Mouse (Mus musculus) olfactory bulb, adult 2 months (tissue): ENCODE results near the gene Cyp11a1. TPM values are rescaled to one million over a fixed set of nuclear protein-coding genes. Genes with fewer than 3 reads are reported as not detected.

Experiments used
- H3K27ac ChIP-seq: fragments of 200-500 bp; 2 replicates; pipeline ENCODE4 v1.5.1; 2012; ENCODE audit warnings: low read depth, low read length; ENCODE audit not compliant: insufficient read depth
- H3K4me1 ChIP-seq: fragments of 200-500 bp; 2 replicates; pipeline ENCODE4 v1.6.1; 2012; ENCODE audit warnings: low read length; ENCODE audit not compliant: control insufficient read depth, insufficient read depth
- H3K4me3 ChIP-seq: fragments of 200-500 bp; 2 replicates; pipeline ENCODE4 v1.5.1; 2012; ENCODE audit warnings: mild to moderate bottlenecking, low read depth, low read length, moderate library complexity; ENCODE audit not compliant: insufficient read depth
- CTCF ChIP-seq: fragments of 200-500 bp; IDR thresholded peaks from 2 replicates; pipeline ENCODE4 v1.5.1; 2012; ENCODE audit warnings: low read depth, mild to moderate bottlenecking, low read length, moderate library complexity; ENCODE audit not compliant: insufficient read depth
- POLR2A ChIP-seq: fragments of 200-500 bp; IDR thresholded peaks from 2 replicates; pipeline ENCODE4 v1.6.1; 2012; ENCODE audit warnings: mild to moderate bottlenecking, low read depth, low read length, moderate library complexity; ENCODE audit not compliant: insufficient read depth
- WGBS: fragments of 180-500 bp; shearing (Covaris S2); methylation state at CpG from one replicate; pipeline ENCODE4 v1.1.7; 2018; 5-methylcytosine and 5-hydroxymethylcytosine counted together
- polyA plus RNA-seq: library from polyadenylated mRNA; stranded (reverse); fragments of >200 nt; gene quantifications from 2 replicates; pipeline ENCODE4 v1.2.4, GENCODE M21; 2012; ENCODE audit warnings: low replicate concordance; ENCODE audit not compliant: missing spikeins, insufficient read depth, insufficient read length

Cyp11a1 gene
- polyA plus RNA-seq, 1 experiment, result not detected

- H3K4me3 ChIP-seq, result no peak overlapping the region
- no peak overlapping the region for H3K27ac ChIP-seq
- WGBS, result 85% methylated on average over 4 of the region's 4 CpGs
- peaks cover 13% of the 10 kb centered on the region for H3K4me1 ChIP-seq
- TF ChIP-seq POLR2A, result no peak
- TF ChIP-seq CTCF, result no peak
Observed at GRCm38 (mm10) chr9:57963249-57963997, 42.8 kb upstream of the Cyp11a1 start.

DNA sequence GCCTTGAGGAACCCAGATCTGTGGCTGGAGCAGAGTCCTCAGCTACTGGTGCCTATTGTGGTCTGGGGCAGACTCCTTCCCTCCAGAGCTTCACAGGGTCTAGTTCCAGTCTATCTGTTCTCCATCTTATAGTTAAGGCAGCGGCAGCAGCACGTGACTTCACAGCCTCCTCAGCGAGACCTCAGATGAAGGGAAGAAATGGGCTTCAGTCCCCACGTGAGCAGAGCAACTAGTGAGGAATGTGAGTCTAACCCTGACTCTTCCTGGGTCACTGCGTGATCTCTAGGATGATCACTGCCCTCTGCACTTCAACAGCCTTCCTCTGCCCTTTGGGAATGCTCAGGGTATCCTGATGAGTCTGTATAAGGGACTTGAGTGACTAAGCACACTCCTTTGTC, 42.2 kb upstream of the Cyp11a1 start:
- WGBS, result 89% methylated on average over 5 of the region's 5 CpGs
- peaks cover 13% of the 10 kb centered on the region for H3K4me1 ChIP-seq
- no peak overlapping the region for H3K27ac ChIP-seq
- H3K4me3 ChIP-seq, result no peak overlapping the region
- no peak for TF ChIP-seq POLR2A

DNA sequence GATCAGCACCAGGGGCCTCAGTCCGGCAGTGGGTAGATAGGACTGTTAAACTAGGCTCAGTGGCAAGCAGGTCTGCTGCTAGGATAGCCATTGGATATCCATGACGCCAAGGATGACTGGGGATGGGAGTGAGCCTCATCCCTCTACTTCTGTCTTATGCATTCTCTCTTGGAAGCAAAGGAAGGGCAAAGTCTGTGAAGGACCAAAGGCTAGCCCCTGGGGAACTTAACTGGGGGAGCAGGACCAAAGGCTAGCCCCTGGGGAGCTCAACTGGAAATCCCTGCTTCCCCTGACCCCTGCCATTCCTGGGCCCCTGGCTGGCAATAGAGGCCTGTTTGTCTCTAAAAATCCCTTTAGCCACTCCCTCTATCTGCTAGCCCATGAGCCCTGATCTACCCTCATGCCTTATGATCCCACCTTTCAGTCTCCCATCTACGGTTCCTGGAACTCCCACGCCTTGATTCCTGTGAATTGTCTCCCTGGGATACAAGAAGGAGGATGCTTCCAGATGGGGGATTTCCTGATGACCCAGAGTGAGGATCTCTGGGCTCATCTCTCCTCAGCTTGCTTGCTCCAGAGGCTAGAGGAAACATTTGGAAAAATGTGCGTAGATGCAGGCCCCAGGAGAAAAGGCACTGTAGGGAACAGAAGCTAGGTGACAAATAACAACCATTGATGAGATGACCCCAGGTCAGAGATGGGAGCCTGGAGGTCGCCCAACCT, 41.5 kb upstream of the Cyp11a1 start:
- H3K4me1 ChIP-seq, result peaks cover 13% of the 10 kb centered on the region
- H3K27ac ChIP-seq, result no peak overlapping the region
- WGBS, result 94% methylated on average over 6 of the region's 6 CpGs
- no peak for TF ChIP-seq POLR2A
- TF ChIP-seq CTCF, result no peak
- H3K4me3 ChIP-seq, result no peak overlapping the region

DNA sequence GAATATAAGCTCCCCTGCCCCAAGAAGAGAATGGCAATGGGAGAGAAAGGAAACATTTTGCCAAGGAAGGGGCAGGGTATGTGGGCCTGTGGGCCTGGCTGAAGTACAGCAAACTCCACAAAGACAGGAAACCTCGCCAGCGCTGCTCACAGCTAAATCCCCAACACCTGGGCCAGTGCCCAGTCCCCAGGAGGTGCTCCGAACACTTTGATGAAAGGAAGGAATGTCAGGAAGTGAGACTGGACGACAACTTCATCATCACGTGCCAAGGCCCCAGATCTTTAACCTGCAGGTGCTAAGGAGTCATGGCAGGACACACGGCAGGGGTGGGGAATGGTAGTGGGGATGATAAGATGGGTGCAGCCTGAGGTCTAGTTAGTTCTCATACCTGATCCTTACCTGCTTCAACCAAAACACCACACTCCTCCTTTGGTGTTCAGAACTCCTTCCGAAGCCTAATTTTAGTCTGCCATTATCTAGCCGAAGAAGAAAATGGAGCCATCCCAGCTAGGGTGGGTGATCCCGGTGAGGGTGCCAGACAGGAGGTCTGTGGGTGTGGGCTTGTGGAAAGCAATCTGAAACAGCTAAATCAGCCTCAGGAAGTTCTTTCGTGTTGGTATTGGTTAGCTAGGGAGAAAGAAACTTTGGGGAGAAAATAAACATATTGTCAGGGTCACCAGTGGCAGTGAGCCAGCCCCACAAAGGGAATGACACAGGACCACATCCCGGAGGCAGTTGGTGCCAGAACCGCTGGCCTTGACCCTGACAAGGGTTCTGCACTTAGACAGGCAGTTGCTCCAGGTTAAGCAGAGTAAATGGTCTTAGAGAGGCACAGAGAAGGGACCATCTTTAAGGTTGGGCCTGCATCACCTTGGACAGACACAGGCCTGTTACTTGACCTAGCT, 40.7 kb upstream of the Cyp11a1 start:
- WGBS, result 71% methylated on average over 12 of the region's 12 CpGs
- Histone ChIP-seq H3K4me1 (peaks cover 13% of the 10 kb centered on the region), H3K27ac (no peak overlapping the region), H3K4me3 (no peak overlapping the region)
- TF ChIP-seq CTCF (no peak), POLR2A (no peak)

- WGBS, result 53% methylated on average over 14 of the region's 14 CpGs
- TF ChIP-seq POLR2A (no peak), CTCF (no peak)
- Histone ChIP-seq H3K27ac (no peak overlapping the region), H3K4me3 (no peak overlapping the region), H3K4me1 (peaks cover 13% of the 10 kb centered on the region)
Observed at GRCm38 (mm10) chr9:57967237-57967960, 38.8 kb upstream of the Cyp11a1 start.

- WGBS, result 92% methylated on average over 9 of the region's 9 CpGs
- Histone ChIP-seq H3K4me1 (peaks cover 13% of the 10 kb centered on the region), H3K4me3 (no peak overlapping the region), H3K27ac (no peak overlapping the region)
- TF ChIP-seq POLR2A (no peak), CTCF (no peak)
Observed at GRCm38 (mm10) chr9:57968166-57968771, 37.9 kb upstream of the Cyp11a1 start.

- Histone ChIP-seq H3K4me1 (peaks cover 13% of the 10 kb centered on the region), H3K4me3 (no peak overlapping the region), H3K27ac (no peak overlapping the region)
- WGBS, result 93% methylated on average over 8 of the region's 8 CpGs
- TF ChIP-seq CTCF (no peak), POLR2A (no peak)
Observed at GRCm38 (mm10) chr9:57968783-57969542, 37.2 kb upstream of the Cyp11a1 start.
